Mouse (Mus musculus) layer of hippocampus, postnatal 10 days (tissue): ENCODE data around the gene Gm42420. TPM values are rescaled to one million over a fixed set of nuclear protein-coding genes. Genes with fewer than 3 reads are reported as not detected.

Experiments used
- DNase-seq, 2 experiments: peaks; one replicate each; pipeline ENCODE4 v3.0.0; 2021; ENCODE audit warnings: low spot score in 2 of 2
- long read RNA-seq: library from polyadenylated mRNA; stranded (forward); transcript quantifications from one replicate; pipeline ENCODE4 v2.0.0, GENCODE M21; 2023
- total RNA-seq, 2 experiments: library from RNA; stranded (reverse); gene quantifications; 2 replicates each; pipeline ENCODE4 v1.2.3; 2021

The Gm42420 gene
- not detected for total RNA-seq
- long read RNA-seq, partial matches to known transcripts, result 0 of 1 reads
- long read RNA-seq, other reads (novel, unspliced or antisense), result 1 of 1 reads

GRCm38 (mm10) chr6:39585517-39585916, at the start of gene Gm42420:
TSS of gene Gm42420 (plus strand) at chr6:39585753.
- no peak for DNase-seq

- DNase-seq, result no peak
Measured at GRCm38 (mm10) chr6:39536621-39537020, 48.9 kb upstream of the Gm42420 start.

GRCm38 (mm10) chr6:39537276-39537675, 48.3 kb upstream of the Gm42420 start:
- DNase-seq, result no peak

GRCm38 (mm10) chr6:39538227-39538626, 47.3 kb upstream of the Gm42420 start:
- DNase-seq, result no peak

- DNase-seq, result no peak
Measured at GRCm38 (mm10) chr6:39539679-39540155, 45.8 kb upstream of the Gm42420 start.

GRCm38 (mm10) chr6:39540563-39540962, 45.0 kb upstream of the Gm42420 start:
- no peak for DNase-seq

- peak; percentile 65 to 68 for DNase-seq
Measured at GRCm38 (mm10) chr6:39542631-39543597, 42.6 kb upstream of the Gm42420 start.

- DNase-seq, result no peak
Measured at GRCm38 (mm10) chr6:39543769-39544420, 41.7 kb upstream of the Gm42420 start.

GRCm38 (mm10) chr6:39545474-39545873, 40.1 kb upstream of the Gm42420 start:
- no peak for DNase-seq

GRCm38 (mm10) chr6:39548030-39548429, 37.5 kb upstream of the Gm42420 start:
- no peak for DNase-seq

- no peak for DNase-seq
Measured at GRCm38 (mm10) chr6:39551981-39552636, 33.4 kb upstream of the Gm42420 start.

- DNase-seq, result no peak
Measured at GRCm38 (mm10) chr6:39554888-39555647, 30.5 kb upstream of the Gm42420 start.

GRCm38 (mm10) chr6:39555648-39555945, 30.0 kb upstream of the Gm42420 start:
- DNase-seq, result no peak

- peak; percentile 49 to 61 for DNase-seq
Measured at GRCm38 (mm10) chr6:39556900-39557659, 28.5 kb upstream of the Gm42420 start.

- peak; percentile 89 to 94 for DNase-seq
Measured at GRCm38 (mm10) chr6:39557723-39558261, 27.8 kb upstream of the Gm42420 start, which contains the start of gene Dennd2a. TSS of gene Dennd2a (minus strand) at chr6:39557867.

GRCm38 (mm10) chr6:39559276-39559939, 26.1 kb upstream of the Gm42420 start:
- DNase-seq, result no peak

- peak; percentile 82 to 88 for DNase-seq
Measured at GRCm38 (mm10) chr6:39562166-39563015, 23.2 kb upstream of the Gm42420 start.

GRCm38 (mm10) chr6:39567528-39567927, 18.0 kb upstream of the Gm42420 start:
- peak in 1 of 2 experiments; percentile 45 for DNase-seq
